Mouse (Mus musculus) ES-E14 (cell line): Measurements from ENCODE around the gene Sh3d19.

ENCODE experiments used
- CHD2 ChIP-seq: IDR thresholded peaks from 2 replicates; pipeline ENCODE4 v1.6.1; 2014; ENCODE audit warnings: mild to moderate bottlenecking, low read depth, low read length, inconsistent platforms
- ZNF384 ChIP-seq: IDR thresholded peaks from 2 replicates; pipeline ENCODE4 v1.6.1; 2012; ENCODE audit warnings: low read depth, low read length, inconsistent platforms

- TF ChIP-seq CHD2 (no peak), ZNF384 (no peak)
Measured at GRCm38 (mm10) chr3:86010618-86011017, 39.7 kb downstream of the Sh3d19 start.
